Mouse (Mus musculus) kidney, adult 2 months (tissue): Measurements from ENCODE around the gene Fgf9.

ENCODE experiments used
- CTCF ChIP-seq: fragments of 200-500 bp; conservative IDR thresholded peaks from 2 replicates; pipeline ENCODE4 v1.5.1; 2011; ENCODE audit warnings: low read depth, mild to moderate bottlenecking, control low read depth, low read length, moderate library complexity, mixed read lengths; ENCODE audit not compliant: insufficient read depth, insufficient read length
- POLR2A ChIP-seq: fragments of 200-500 bp; IDR thresholded peaks from one replicate; pipeline ENCODE4 v1.6.1; 2011; ENCODE audit warnings: low read depth, low read length, control low read depth

DNA sequence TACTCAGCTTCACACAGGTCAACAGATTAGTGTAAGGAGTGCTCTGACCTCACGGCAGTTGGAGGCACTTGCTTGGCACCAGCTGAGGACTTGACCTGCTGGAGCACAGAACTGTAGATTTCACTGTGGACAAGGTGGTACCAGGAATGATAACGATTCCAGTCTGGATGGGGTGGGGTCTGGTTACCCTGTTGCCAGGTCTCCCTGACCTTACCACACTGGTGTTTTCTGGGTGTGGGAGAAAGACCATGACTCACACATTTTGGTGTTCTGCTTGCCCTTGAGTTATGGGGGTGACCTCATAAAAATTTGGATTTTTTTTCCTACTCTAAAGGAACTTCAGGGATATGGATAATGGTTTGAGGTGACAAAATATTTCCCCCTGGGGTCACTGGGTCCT, 9.1 kb downstream of the Fgf9 start:
- TF ChIP-seq CTCF, result no peak
- TF ChIP-seq POLR2A, result no peak
